Mouse (Mus musculus): ENCODE measurements around the gene Top3b.
A peak's percentile ranks its signal among the peaks of the same experiment; 100 is the strongest.
"Not testable (repeated sequence)": the region's sequence is repeated elsewhere in the genome, so short reads cannot be mapped to it uniquely, and the experiment has no call there.

The Top3b gene

GRCm38 (mm10) chr16:16870617-16871331, at the start of gene Top3b, which contains the start of gene Vpreb1:
Top3b (plus strand) TSS chr16:16870736.
Vpreb1 (minus strand) TSS chr16:16870843.
- DNase-seq (ENCODE audit: low spot score) = peak; percentile 88

- DNase-seq (ENCODE audit: low spot score) = no peak
Measured at GRCm38 (mm10) chr16:16825476-16825875, 45.1 kb upstream of the Top3b start.

DNA sequence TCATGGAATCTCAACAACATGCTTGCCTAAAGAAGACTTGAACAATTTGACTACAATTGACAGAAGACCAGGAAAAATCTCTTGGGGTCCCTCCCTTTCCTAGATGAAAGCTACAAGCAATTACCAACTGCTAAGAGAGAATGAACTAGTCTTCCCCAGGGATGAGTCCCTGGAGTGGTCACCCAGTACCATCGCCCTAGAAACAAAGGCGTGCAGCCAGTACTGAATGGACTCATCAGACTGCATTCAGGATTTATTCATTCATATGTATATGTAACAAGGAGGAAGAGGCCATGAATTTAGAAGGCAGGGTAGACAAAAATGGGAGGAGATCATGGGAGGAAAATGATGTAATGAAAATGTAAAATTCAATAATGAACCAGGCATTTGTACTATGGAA, 44.3 kb upstream of the Top3b start:
- DNase-seq (ENCODE audit: low spot score) = no peak

GRCm38 (mm10) chr16:16828757-16829615, 41.5 kb upstream of the Top3b start, which contains the start of gene Spag6l:
Spag6l (minus strand) TSS chr16:16829456.
- peak; percentile 32 for DNase-seq (ENCODE audit: low spot score)

DNA sequence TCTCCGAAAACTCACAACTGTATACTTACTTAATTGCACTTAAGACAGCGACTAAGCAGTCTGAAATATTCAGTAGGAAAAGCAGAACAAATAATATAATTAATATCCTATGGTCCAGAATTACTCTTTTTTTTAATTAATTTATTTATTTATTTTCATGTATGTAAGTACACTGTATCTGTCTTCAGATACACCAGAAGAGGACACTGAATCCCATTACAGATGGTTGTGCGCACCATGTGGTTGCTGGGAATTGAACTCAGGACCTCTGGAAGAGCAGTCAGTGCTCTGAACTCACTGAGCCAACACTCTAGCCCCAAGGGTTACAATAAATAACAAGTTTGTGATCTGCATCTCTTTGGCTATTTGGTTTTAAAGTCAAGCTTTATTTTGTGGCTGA, 40.9 kb upstream of the Top3b start:
- DNase-seq (ENCODE audit: low spot score) = no peak

DNA sequence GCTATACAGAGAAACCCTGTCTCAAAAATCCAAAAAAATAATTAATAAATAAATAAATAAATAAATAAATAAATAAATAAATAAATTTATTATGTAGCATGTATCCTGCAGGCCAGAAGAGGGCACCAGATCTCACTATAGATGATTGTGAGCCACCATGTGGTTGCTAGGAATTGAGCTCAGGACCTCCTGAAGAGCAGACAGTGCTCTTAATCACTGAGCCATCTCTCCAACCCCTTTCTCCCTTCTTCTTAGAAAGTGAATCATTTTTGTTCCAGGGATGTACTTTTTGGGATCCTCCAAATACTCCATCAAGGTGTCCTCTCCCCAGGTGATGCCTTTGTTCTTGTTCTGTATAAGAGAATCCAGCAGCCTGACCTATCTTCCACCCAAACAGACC, 21.3 kb upstream of the Top3b start:
- DNase-seq (ENCODE audit: low spot score) = no peak

GRCm38 (mm10) chr16:16852411-16852810, 18.1 kb upstream of the Top3b start:
- DNase-seq (ENCODE audit: low spot score) = no peak

GRCm38 (mm10) chr16:16854836-16855235, 15.7 kb upstream of the Top3b start:
- peak; percentile 46 for DNase-seq (ENCODE audit: low spot score)

GRCm38 (mm10) chr16:16855541-16855940, 15.0 kb upstream of the Top3b start:
- no peak for DNase-seq (ENCODE audit: low spot score)

GRCm38 (mm10) chr16:16856054-16856453, 14.5 kb upstream of the Top3b start:
- not testable (repeated sequence) for DNase-seq (ENCODE audit: low spot score)

DNA sequence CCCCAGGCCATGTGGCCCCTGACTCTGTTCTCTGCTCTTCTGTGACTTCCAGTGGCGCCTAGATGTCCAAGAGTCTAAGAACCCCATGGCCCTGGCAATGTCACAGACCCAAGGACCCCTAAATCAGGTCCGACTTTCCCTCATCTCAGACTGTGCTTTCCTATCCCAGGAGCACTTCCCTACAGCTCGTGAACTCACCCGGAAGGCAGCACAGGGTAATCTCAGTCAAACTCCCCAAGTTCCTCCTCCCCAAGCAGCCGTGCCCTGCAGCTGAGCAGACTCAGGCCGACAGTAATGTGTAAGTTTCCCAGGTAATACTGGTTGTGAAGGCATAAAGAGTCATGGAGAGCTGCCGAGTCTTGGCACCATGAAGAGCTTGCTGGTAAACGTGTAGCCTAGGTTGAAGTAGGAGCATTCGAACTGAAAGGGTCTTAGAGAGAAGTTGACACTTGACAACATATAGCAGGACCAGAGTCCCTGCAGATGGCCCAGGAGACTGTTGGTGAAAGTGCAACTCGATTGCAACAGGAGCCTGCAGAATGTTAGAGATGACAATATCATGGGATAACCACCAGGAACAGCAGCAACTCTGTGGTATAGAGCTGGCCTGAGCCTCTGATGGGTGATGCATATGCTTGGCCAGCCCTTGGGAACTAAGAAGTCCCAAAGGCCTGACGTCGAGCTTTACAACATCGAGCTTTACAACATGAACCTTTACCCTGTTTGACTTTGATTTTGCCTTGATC, 13.6 kb upstream of the Top3b start:
- no peak for DNase-seq (ENCODE audit: low spot score)

DNA sequence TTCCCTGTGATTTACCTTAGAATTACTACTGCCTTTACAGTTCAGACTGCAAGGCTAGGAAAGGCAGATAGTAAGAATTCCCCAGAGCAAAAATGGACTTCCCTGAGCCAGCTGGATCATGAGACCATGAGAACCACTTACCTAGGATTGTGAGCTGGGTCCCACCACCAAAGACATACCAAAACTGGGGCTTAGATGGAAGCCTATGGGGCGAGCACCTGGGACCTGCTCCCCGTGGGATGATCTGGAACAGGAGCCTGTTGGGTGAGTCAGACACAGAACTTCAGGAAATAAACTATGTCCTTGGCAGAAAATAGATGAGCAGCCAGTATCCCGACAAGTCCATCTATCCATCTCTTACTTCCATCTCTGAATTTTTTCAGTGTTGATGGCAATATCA, 8.2 kb upstream of the Top3b start:
- no peak for DNase-seq (ENCODE audit: low spot score)

GRCm38 (mm10) chr16:16863978-16864377, 6.6 kb upstream of the Top3b start, which contains the start of gene Igll1:
Igll1 (minus strand) TSS chr16:16863985.
- no peak for DNase-seq (ENCODE audit: low spot score)

DNA sequence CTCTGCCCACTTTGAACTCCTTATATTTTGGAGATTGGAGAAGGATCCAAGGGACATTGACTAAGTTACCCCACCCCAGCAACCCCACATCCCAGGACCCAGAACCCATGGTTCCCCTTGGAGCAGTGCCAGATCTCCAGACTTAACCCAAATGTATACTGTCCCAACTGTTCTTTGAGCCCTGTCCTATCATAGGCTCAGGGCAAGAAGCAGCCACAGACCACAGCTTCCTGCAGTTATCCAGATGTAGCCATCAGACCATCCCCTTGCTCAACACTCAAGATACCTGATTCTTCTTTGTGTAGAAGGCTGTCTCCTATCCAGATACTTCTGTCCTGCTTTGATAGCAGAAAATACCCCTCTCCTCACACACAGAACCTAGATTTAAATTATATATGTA, 5.3 kb upstream of the Top3b start:
- no peak for DNase-seq (ENCODE audit: low spot score)

GRCm38 (mm10) chr16:16865696-16866561, 4.6 kb upstream of the Top3b start:
- DNase-seq (ENCODE audit: low spot score) = no peak

- DNase-seq (ENCODE audit: low spot score) = no peak
Measured at GRCm38 (mm10) chr16:16870241-16870616, 307 bp upstream of the Top3b start.

DNA sequence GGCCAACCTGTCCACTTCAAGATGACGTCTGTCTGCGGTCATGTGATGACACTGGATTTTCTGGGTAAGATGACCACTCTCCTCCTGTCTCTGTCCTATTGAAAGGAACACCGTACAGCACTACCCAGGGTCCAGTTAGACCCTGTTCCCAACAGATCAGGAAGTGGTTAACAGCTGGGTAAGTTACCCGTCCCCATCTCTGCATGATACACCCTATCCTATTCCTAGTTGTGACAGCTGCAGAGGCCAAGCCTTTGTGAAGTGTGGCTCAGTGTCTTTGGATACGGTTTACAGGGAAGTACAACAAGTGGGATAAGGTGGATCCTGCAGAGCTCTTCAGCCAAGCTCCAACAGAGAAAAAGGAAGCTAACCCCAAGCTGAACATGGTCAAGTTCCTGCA, 8.5 kb downstream of the Top3b start:
- DNase-seq (ENCODE audit: low spot score) = no peak

DNA sequence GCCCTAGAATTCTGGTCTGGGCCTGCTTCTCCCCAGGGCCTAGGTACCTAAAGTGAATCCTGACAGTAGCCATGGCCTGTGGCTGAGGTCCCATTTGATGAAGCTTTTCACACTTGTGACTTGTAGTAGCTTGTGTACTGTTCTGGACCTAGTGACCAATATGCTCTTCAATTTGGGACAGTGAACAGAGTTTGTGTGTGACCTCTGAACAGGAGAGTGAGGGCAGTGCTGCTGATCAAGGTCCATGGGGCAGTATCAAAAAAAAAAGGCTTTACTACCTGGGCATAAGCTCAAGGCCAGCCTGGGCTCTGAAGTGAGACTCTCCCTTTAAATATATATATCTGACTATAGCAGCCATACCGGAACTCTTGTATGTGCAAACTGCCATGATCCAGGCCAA, 17.8 kb downstream of the Top3b start:
- DNase-seq (ENCODE audit: low spot score) = no peak

DNA sequence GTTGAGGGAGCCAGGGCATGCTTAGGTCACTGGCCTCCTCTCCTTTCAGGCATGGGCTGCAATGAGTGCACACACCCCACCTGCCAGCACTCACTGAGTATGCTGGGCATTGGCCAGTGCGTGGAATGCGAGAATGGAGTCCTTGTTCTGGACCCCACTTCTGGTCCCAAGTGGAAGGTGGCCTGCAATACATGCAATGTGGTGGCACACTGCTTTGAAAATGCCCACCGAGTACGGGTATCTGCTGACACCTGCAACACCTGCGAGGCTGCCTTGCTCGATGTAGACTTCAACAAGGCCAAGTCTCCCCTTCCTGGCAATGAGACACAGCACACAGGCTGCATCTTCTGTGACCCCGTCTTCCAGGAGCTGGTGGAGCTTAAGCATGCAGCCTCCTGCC, 21.8 kb downstream of the Top3b start:
- no peak for DNase-seq (ENCODE audit: low spot score)

DNA sequence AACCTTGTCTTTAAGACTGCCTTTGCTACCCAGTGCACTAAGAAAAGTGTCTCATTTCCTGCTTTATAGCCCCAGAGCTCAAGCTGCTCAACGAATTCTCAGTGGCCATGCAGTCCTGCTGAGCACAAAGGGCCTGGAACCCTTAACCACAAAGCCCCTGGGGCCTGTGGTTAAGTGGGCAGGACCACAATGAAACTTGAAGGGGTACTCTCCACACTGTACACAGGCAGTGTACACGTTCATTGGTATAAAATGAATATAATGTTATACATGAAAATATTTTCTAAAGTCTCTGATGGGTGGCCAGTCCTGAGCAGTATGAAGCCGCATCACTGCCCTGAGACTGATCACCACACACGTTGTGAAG, 25.5 kb downstream of the Top3b start:
- DNase-seq (ENCODE audit: low spot score) = no peak

DNA sequence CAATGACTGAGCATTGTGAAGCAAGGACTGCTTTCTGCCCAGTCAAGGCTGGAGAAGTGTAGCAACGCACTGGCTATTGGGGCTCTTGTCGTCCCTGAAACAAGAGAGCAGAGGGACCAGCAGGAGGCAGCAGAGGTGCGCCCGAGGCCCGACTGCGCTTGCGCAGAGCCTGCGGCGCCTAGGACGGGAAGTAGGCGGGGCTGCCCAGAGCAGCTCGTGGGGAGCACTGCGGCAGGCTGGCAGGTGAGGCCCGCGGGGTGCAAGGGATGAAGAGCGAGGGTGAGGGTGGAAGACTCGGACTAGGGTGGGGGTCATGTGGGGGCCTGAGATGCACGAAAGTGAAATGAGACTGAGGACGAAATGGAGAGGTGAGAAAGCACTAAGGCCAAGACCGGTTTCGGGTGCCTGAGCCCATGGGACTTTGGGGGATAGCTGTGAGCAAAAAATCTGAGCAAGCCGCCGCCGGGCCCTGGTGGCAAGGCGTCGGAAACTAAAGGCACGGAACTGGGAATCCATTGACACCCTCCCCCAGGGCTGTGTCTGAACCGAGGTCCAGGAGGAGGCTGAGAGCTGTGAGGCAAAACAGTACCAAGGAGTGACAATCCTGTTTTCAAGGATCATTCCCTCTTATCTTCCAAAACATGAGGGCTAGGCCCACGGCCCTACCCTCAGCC, 26.0 kb downstream of the Top3b start, which contains the start of gene Ppm1f:
TSS of gene Ppm1f (plus strand) at position 88 of the 674 bp plus-strand sequence.
- DNase-seq (ENCODE audit: low spot score) = peak; percentile 97

Data from ovary, postnatal 36 days (tissue).